In the genomic region with DNA sequence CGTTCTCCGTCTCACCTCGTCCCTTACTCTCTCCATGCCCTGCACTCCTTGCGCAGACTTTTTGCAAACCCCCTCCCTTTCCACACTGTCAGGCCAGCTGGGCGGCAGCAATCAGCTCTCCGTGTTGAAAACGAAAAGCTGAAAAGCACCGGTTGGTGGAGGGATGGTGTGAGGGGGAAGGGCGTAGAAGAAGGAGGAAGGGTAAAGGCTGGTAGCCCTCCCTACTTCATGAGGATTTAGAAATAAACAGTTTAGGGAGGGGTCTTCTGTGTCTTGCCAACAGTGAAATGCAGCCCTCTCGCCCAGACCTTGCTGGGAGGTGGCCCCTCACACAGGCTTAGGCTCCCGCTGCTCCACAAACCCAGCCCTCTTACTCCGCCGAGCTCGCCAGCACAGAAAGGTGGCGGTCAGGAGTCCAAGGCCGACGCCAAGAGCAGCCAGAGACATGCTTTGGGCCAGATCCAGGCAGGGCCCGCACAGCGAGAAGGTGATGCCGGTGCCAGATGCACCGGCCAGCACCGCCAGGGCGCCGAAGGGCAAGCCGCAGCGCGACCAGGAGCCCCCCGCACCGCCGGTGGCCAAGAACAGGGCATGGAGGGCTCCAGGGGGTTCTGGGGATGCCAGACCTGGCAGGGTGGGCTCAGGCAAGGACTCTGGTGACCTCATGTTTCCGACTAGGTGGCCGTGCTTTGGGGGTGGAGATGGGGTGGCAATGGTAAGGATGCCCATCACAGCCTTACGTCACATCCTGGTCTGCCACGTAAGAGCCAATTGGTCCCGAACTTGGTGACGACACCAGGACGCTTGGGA, we compare ENCODE assay signal across 8 mouse cellular contexts. TPM values are rescaled to one million over a fixed set of nuclear protein-coding genes. Genes with fewer than 3 reads are reported as not detected.
A peak's percentile ranks its signal among the peaks of the same experiment; 100 is the strongest.
DNase-seq lines count a peak whose midpoint lies in the region; ATAC-seq and TF ChIP-seq lines count a peak whose summit lies in the region.

No protein-coding gene starts in this region.

- WGBS in heart, embryonic 10.5 days: 2% methylated on average over 37 of the region's 37 CpGs
- WGBS in limb, embryonic 13.5 days: under 1% methylated on average over 37 of the region's 37 CpGs
- WGBS in midbrain, postnatal 0 days: under 1% methylated on average over 37 of the region's 37 CpGs

- DNase-seq in thymus, postnatal 4 days: peak; percentile 24
- DNase-seq in thymus, postnatal 10 days (ENCODE audit: low spot score in 2 of 2): no peak
- DNase-seq in embryo, embryonic 10.5 days (ENCODE audit: low spot score): peak; percentile 87
- DNase-seq in heart, embryonic 10.5 days (ENCODE audit: low spot score): peak; percentile 89
- peak; percentile 50 for DNase-seq in kidney, adult 9 months
- DNase-seq in midbrain, postnatal 0 days (ENCODE audit: low spot score): peak; percentile 95
- DNase-seq in c-Kit-positive CD71-positive TER-119-positive erythroid progenitor cells, embryonic 14.5 days (ENCODE audit: low spot score): no peak

- H3K4me1 ChIP-seq in heart, embryonic 10.5 days: peaks cover 55% of the 10 kb centered on the region
- peaks cover 50% of the 10 kb centered on the region for H3K4me1 ChIP-seq in limb, embryonic 13.5 days
- peaks cover 32% of the 10 kb centered on the region for H3K4me1 ChIP-seq in midbrain, postnatal 0 days (ENCODE audit: insufficient read depth, low read length)

- H3K4me3 ChIP-seq in heart, embryonic 10.5 days: peak overlapping the region; percentile 74
- H3K4me3 ChIP-seq in limb, embryonic 13.5 days: peak overlapping the region; percentile 56
- peak overlapping the region; percentile 54 for H3K4me3 ChIP-seq in midbrain, postnatal 0 days (ENCODE audit: low read depth, low read length)

- peaks cover 34% of the 10 kb centered on the region for H3K27me3 ChIP-seq in heart, embryonic 10.5 days (ENCODE audit: insufficient read depth, poor library complexity, severe bottlenecking)
- H3K27me3 ChIP-seq in limb, embryonic 13.5 days: no peaks in the 10 kb centered on the region
- no peaks in the 10 kb centered on the region for H3K27me3 ChIP-seq in midbrain, postnatal 0 days (ENCODE audit: insufficient read depth, low read length)

- peak overlapping the region; percentile 82 for H3K9ac ChIP-seq in limb, embryonic 13.5 days
- peak overlapping the region; percentile 86 for H3K9ac ChIP-seq in midbrain, postnatal 0 days (replicated peaks; ENCODE audit: low read length, poor library complexity, severe bottlenecking)

- no peak; the same call in 1 of the 2 replicates for TF ChIP-seq CTCF in midbrain, postnatal 0 days (IDR thresholded peaks at IDR 0.05)

- ATAC-seq in limb, embryonic 13.5 days (ENCODE audit: low FRiP score, low read depth): peak; percentile 8
- ATAC-seq in midbrain, postnatal 0 days (ENCODE audit: low FRiP score): peak; percentile 84

- H3K27ac ChIP-seq in heart, embryonic 10.5 days: peak overlapping the region; percentile 91
- peak overlapping the region; percentile 97 for H3K27ac ChIP-seq in limb, embryonic 13.5 days
- peak overlapping the region; percentile 86 for H3K27ac ChIP-seq in midbrain, postnatal 0 days (ENCODE audit: low read depth, low read length)

- H3K4me2 ChIP-seq in limb, embryonic 13.5 days (replicated peaks): peak overlapping the region; percentile 98
- peak overlapping the region; percentile 97 for H3K4me2 ChIP-seq in midbrain, postnatal 0 days (ENCODE audit: low read depth, low read length, poor library complexity, severe bottlenecking)

- H3K9me3 ChIP-seq in heart, embryonic 10.5 days: no peaks in the 10 kb centered on the region
- no peaks in the 10 kb centered on the region for H3K9me3 ChIP-seq in limb, embryonic 13.5 days
- H3K9me3 ChIP-seq in midbrain, postnatal 0 days (ENCODE audit: low read length): no peaks in the 10 kb centered on the region

- peaks cover 23% of the 10 kb centered on the region for H3K36me3 ChIP-seq in heart, embryonic 10.5 days
- peaks cover 26% of the 10 kb centered on the region for H3K36me3 ChIP-seq in limb, embryonic 13.5 days
- H3K36me3 ChIP-seq in midbrain, postnatal 0 days (ENCODE audit: insufficient read depth, low read length): peaks cover 15% of the 10 kb centered on the region; the same call in 1 of the 2 replicates

RNA-seq across cellular contexts. Expression of a gene that starts 2.5 kb away (rescaled TPM):
- polyA plus RNA-seq in heart, embryonic 10.5 days (2016; fragmentation: Nextera tagmentation; extraction: Ambion mirVana): 1.9 and 3.6 TPM in 2 replicates
- polyA plus RNA-seq in limb, embryonic 13.5 days (2015; fragmentation: Nextera tagmentation; extraction: Ambion mirVana): 14.5 and 14.9 TPM in 2 replicates
- 19.4 and 23.6 TPM in 2 replicates for total RNA-seq in midbrain, postnatal 0 days (2014; rRNA removed)
- polyA plus RNA-seq in midbrain, postnatal 0 days (2015; fragmentation: Nextera tagmentation; extraction: Ambion mirVana): 4.0 and 4.3 TPM in 2 replicates

RNA-seq across cellular contexts. Expression of a gene that starts 6.5 kb away (rescaled TPM):
- 5.3 TPM in 2 replicates for polyA plus RNA-seq in heart, embryonic 10.5 days (2016; fragmentation: Nextera tagmentation; extraction: Ambion mirVana)
- polyA plus RNA-seq in limb, embryonic 13.5 days (2015; fragmentation: Nextera tagmentation; extraction: Ambion mirVana): 9.1 and 10.2 TPM in 2 replicates
- 146 and 168 TPM in 2 replicates for total RNA-seq in midbrain, postnatal 0 days (2014; rRNA removed)
- polyA plus RNA-seq in midbrain, postnatal 0 days (2015; fragmentation: Nextera tagmentation; extraction: Ambion mirVana): 27.4 and 27.6 TPM in 2 replicates

RNA-seq across cellular contexts. Expression of a gene that starts 8.8 kb away (rescaled TPM):
- polyA plus RNA-seq in heart, embryonic 10.5 days (2016; fragmentation: Nextera tagmentation; extraction: Ambion mirVana): 9.9 and 10.0 TPM in 2 replicates
- polyA plus RNA-seq in limb, embryonic 13.5 days (2015; fragmentation: Nextera tagmentation; extraction: Ambion mirVana): 15.8 and 16.3 TPM in 2 replicates
- 17.4 and 17.9 TPM in 2 replicates for total RNA-seq in midbrain, postnatal 0 days (2014; rRNA removed)
- polyA plus RNA-seq in midbrain, postnatal 0 days (2015; fragmentation: Nextera tagmentation; extraction: Ambion mirVana): 9.0 and 11.1 TPM in 2 replicates

RNA-seq across cellular contexts. Expression of a gene that starts 39.4 kb away (rescaled TPM):
- 67.9 and 78.9 TPM in 2 replicates for polyA plus RNA-seq in heart, embryonic 10.5 days (2016; fragmentation: Nextera tagmentation; extraction: Ambion mirVana)
- 65.4 and 67.0 TPM in 2 replicates for polyA plus RNA-seq in limb, embryonic 13.5 days (2015; fragmentation: Nextera tagmentation; extraction: Ambion mirVana)
- total RNA-seq in midbrain, postnatal 0 days (2014; rRNA removed): 6.2 and 6.7 TPM in 2 replicates
- polyA plus RNA-seq in midbrain, postnatal 0 days (2015; fragmentation: Nextera tagmentation; extraction: Ambion mirVana): 5.0 and 5.3 TPM in 2 replicates

RNA-seq across cellular contexts. Expression of a gene that starts 42.3 kb away (rescaled TPM):
- polyA plus RNA-seq in heart, embryonic 10.5 days (2016; fragmentation: Nextera tagmentation; extraction: Ambion mirVana): 538 and 598 TPM in 2 replicates
- 446 and 468 TPM in 2 replicates for polyA plus RNA-seq in limb, embryonic 13.5 days (2015; fragmentation: Nextera tagmentation; extraction: Ambion mirVana)
- total RNA-seq in midbrain, postnatal 0 days (2014; rRNA removed): 730 and 771 TPM in 2 replicates
- 2,426 and 2,595 TPM in 2 replicates for polyA plus RNA-seq in midbrain, postnatal 0 days (2015; fragmentation: Nextera tagmentation; extraction: Ambion mirVana)

Comparison
In these comparisons a context has a peak if more than half of its experiments do, and no peak if none do; other contexts are left out.
1. DNase-seq: peak in thymus, postnatal 4 days (single experiment), embryo, embryonic 10.5 days (single experiment), heart, embryonic 10.5 days (single experiment), kidney, adult 9 months (single experiment) and midbrain, postnatal 0 days (single experiment); none in thymus, postnatal 10 days (0 of 2) and c-Kit-positive CD71-positive TER-119-positive erythroid progenitor cells, embryonic 14.5 days (single experiment).
2. Peak in every context shown above with its lines, with median percentiles within 50 percentile points of each other: H3K27ac ChIP-seq and H3K4me3 ChIP-seq.